Mouse (Mus musculus) erythroblast, embryonic 14.5 days (primary cell): ENCODE measurements around the gene Chl1.

Source experiments
- GATA1 ChIP-seq: IDR thresholded peaks from 2 replicates; pipeline ENCODE4 v1.6.1; 2012; ENCODE audit warnings: low read length, inconsistent platforms, mixed read lengths
- TAL1 ChIP-seq: IDR thresholded peaks from 3 replicates; pipeline ENCODE4 v1.6.1; 2012; ENCODE audit warnings: low read length, inconsistent platforms, mixed read lengths

DNA sequence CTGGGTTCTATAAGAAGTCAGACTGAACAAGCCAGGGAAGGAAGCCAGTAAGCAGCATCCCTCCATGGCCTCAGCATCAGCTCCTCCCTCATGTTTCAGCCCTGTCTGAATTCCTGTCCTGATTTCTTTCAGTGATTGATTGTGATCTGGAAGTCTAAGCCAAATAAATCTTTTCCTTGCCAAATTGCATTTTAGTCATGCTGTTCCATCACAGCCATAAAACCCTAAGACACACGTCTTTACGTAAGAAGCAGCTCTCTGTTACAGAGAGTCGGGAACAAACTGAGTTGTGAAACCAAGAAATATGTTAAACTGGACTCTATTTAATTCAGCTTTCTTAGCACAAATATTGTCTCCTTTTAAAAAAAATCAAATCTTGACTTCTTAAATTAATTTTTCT is 102.2 kb downstream of the Chl1 start:
- TF ChIP-seq GATA1 (no peak), TAL1 (no peak)
